ENCODE assay signal across 9 mouse cellular contexts in genomic region chr3:29812480-29813240, GRCm38 (mm10).
DNase-seq lines count a peak whose midpoint lies in the region; ATAC-seq and TF ChIP-seq lines count a peak whose summit lies in the region.
"Had no signal": no experiment of that assay in that cellular context is flagged by ENCODE, and none has a peak within 500 bp of the region (broad histone marks: within the 10 kb centered on the region; RNA-seq: fewer than 3 reads in every experiment).

No protein-coding gene starts in this region.

- no peak overlapping the region for H3K4me3 ChIP-seq in embryonic fibroblast, embryonic 13.5 days (ENCODE audit: insufficient read depth, low read length)
- peak overlapping the region; percentile 15 for H3K4me3 ChIP-seq in hindbrain, embryonic 16.5 days (ENCODE audit: low read length)
- no peak overlapping the region for H3K4me3 ChIP-seq in limb, embryonic 11.5 days (ENCODE audit: low read depth, low read length)
- H3K4me3 ChIP-seq in neural tube, embryonic 13.5 days, result peak overlapping the region; percentile 17; the same call in 1 of the 2 replicates
- H3K4me3 ChIP-seq: liver, embryonic 15.5 days had no signal

- 53% methylated on average over 14 of the region's 14 CpGs for WGBS in hindbrain, embryonic 16.5 days
- WGBS in limb, embryonic 11.5 days, result 37% methylated on average over 14 of the region's 14 CpGs
- 33% methylated on average over 14 of the region's 14 CpGs for WGBS in neural tube, embryonic 13.5 days

- no peak for TF ChIP-seq CTCF in embryonic fibroblast, embryonic 13.5 days (IDR thresholded peaks at IDR 0.05; ENCODE audit: borderline replicate concordance, insufficient read depth, low read length)

- H3K27me3 ChIP-seq in hindbrain, embryonic 16.5 days (replicated peaks; ENCODE audit: control insufficient read depth, insufficient read depth, low read length), result no peaks in the 10 kb centered on the region
- no peaks in the 10 kb centered on the region for H3K27me3 ChIP-seq in limb, embryonic 11.5 days (ENCODE audit: control insufficient read depth, insufficient read depth, low read length)
- no peaks in the 10 kb centered on the region for H3K27me3 ChIP-seq in neural tube, embryonic 13.5 days
- H3K27me3 ChIP-seq: liver, embryonic 15.5 days had no signal

- 0 out of 2 replicates have a peak, but pooled peaks have one; percentile 13 for TF ChIP-seq POLR2A in embryonic fibroblast, embryonic 13.5 days (IDR thresholded peaks at IDR 0.05; ENCODE audit: low read depth, low read length)

- H3K9ac ChIP-seq in hindbrain, embryonic 16.5 days (ENCODE audit: low read depth, low read length), result no peak overlapping the region; the same call in 1 of the 2 replicates
- no peak overlapping the region for H3K9ac ChIP-seq in limb, embryonic 11.5 days (ENCODE audit: low read length)
- peak overlapping the region; percentile 60; the same call in 1 of the 2 replicates for H3K9ac ChIP-seq in neural tube, embryonic 13.5 days
- H3K9ac ChIP-seq: liver, embryonic 15.5 days had no signal

- peak overlapping the region; percentile 45 for H3K4me2 ChIP-seq in hindbrain, embryonic 16.5 days (ENCODE audit: low read length)
- no peak overlapping the region for H3K4me2 ChIP-seq in limb, embryonic 11.5 days (ENCODE audit: low read depth, severe bottlenecking)
- H3K4me2 ChIP-seq in neural tube, embryonic 13.5 days, result peak overlapping the region; percentile 49
- H3K4me2 ChIP-seq: liver, embryonic 15.5 days had no signal

- no peaks in the 10 kb centered on the region; the same call in none of the 2 replicates for H3K4me1 ChIP-seq in embryonic fibroblast, embryonic 13.5 days (ENCODE audit: control insufficient read depth, insufficient read depth, low read length)
- H3K4me1 ChIP-seq in hindbrain, embryonic 16.5 days (ENCODE audit: control insufficient read depth, insufficient read depth, low read depth, low read length), result no peaks in the 10 kb centered on the region; the same call in 1 of the 2 replicates
- H3K4me1 ChIP-seq in limb, embryonic 11.5 days (ENCODE audit: control insufficient read depth, insufficient read depth, low read length), result peaks cover 3% of the 10 kb centered on the region; the same call in 1 of the 2 replicates
- peaks cover 7% of the 10 kb centered on the region for H3K4me1 ChIP-seq in neural tube, embryonic 13.5 days (replicated peaks)
- H3K4me1 ChIP-seq: liver, embryonic 15.5 days had no signal

- H3K27ac ChIP-seq in embryonic fibroblast, embryonic 13.5 days (ENCODE audit: insufficient read depth, low read length), result peak overlapping the region; percentile 77
- no peak overlapping the region for H3K27ac ChIP-seq in hindbrain, embryonic 16.5 days (ENCODE audit: low read depth, low read length)
- peak overlapping the region; percentile 45; the same call in 1 of the 2 replicates for H3K27ac ChIP-seq in limb, embryonic 11.5 days (replicated peaks; ENCODE audit: low read depth, low read length)
- H3K27ac ChIP-seq in neural tube, embryonic 13.5 days (replicated peaks), result no peak overlapping the region
- H3K27ac ChIP-seq: liver, embryonic 15.5 days had no signal

- H3K36me3 ChIP-seq in hindbrain, embryonic 16.5 days (ENCODE audit: control insufficient read depth, insufficient read depth, low read length), result no peaks in the 10 kb centered on the region
- no peaks in the 10 kb centered on the region for H3K36me3 ChIP-seq in limb, embryonic 11.5 days (ENCODE audit: control insufficient read depth, insufficient read depth, low read length)
- no peaks in the 10 kb centered on the region for H3K36me3 ChIP-seq in neural tube, embryonic 13.5 days
- H3K36me3 ChIP-seq: liver, embryonic 15.5 days had no signal

- H3K9me3 ChIP-seq in hindbrain, embryonic 16.5 days (ENCODE audit: control insufficient read depth, low read length), result no peaks in the 10 kb centered on the region
- H3K9me3 ChIP-seq in limb, embryonic 11.5 days (ENCODE audit: control insufficient read depth, low read length), result no peaks in the 10 kb centered on the region
- H3K9me3 ChIP-seq in neural tube, embryonic 13.5 days, result no peaks in the 10 kb centered on the region
- H3K9me3 ChIP-seq: liver, embryonic 15.5 days had no signal

- peak; percentile 9 for DNase-seq in urinary bladder, postnatal 14 days (ENCODE audit: low spot score)
- no peak for DNase-seq in urinary bladder, postnatal 25 days (ENCODE audit: low spot score)
- DNase-seq in limb, embryonic 11.5 days (ENCODE audit: low spot score), result peak; percentile 49
- no peak for DNase-seq in thymus, adult 18-20 months

- ATAC-seq in hindbrain, embryonic 16.5 days, result peak; percentile 76
- ATAC-seq in limb, embryonic 11.5 days (ENCODE audit: insufficient number of reproducible peaks, low FRiP score, low TSS enrichment, low read depth), result peak; percentile 82
- ATAC-seq in neural tube, embryonic 13.5 days (ENCODE audit: low read depth), result peak; percentile 81; the same call in 1 of the 2 replicates
- ATAC-seq in inflammation-experienced regulatory T-cells, adult 6 months, result no peak

Comparison
In these comparisons a context has a peak if more than half of its experiments do, and no peak if none do; other contexts are left out.
1. DNase-seq: peak in urinary bladder, postnatal 14 days (single experiment) and limb, embryonic 11.5 days (single experiment); none in urinary bladder, postnatal 25 days (single experiment) and thymus, adult 18-20 months (0 of 2).
2. H3K27ac ChIP-seq: peak in embryonic fibroblast, embryonic 13.5 days (single experiment) and limb, embryonic 11.5 days (single experiment); none in hindbrain, embryonic 16.5 days (single experiment) and neural tube, embryonic 13.5 days (single experiment).
3. H3K4me3 ChIP-seq: peak in hindbrain, embryonic 16.5 days (single experiment) and neural tube, embryonic 13.5 days (single experiment); none in embryonic fibroblast, embryonic 13.5 days (single experiment) and limb, embryonic 11.5 days (single experiment).